8 mouse cellular contexts compared by ENCODE assay signal in the genomic region with DNA sequence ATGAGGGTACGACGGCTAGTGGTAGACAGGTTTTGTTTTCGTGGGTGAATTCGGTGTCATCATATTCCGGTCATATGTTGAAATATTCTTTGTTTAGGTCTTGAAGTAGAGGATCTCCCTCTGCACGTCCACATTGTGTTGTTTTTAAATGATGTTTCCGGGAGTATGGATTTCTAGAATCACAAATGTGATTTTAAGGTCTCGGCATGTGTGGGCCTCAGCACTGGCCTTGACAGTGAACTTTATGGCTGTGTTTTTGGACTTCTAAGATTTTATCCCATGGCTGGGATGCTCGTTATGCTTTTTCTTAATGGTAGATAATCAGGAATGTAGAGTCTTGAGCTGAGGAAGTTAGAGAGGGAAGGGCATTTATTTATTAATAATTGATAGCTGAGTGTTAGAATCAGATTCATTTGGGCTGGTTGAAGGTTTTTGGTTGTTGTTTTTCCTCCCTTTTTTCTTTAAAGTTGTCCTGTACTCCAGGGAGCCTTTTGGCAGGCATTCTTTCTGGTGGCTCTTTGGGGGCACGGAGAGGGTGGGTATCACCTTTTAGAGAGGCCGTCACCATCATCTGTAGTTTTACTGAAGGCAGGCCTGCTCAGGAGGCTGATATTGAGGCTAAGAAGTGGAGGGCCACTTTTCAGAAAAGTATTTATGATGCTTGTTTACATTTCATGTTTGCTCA.
DNase-seq lines count a peak whose midpoint lies in the region; ATAC-seq and TF ChIP-seq lines count a peak whose summit lies in the region.

No protein-coding gene starts in this region.

- no peaks in the 10 kb centered on the region for H3K36me3 ChIP-seq in heart, embryonic 12.5 days
- H3K36me3 ChIP-seq in G1E (replicated peaks): no peaks in the 10 kb centered on the region
- H3K36me3 ChIP-seq in heart, postnatal 0 days (replicated peaks; ENCODE audit: control insufficient read depth, insufficient read depth, low read length): no peaks in the 10 kb centered on the region
- H3K36me3 ChIP-seq in megakaryocyte, embryonic 14.5 days (replicated peaks; ENCODE audit: low read length): peaks cover 11% of the 10 kb centered on the region

- no peak for ATAC-seq in heart, embryonic 12.5 days (ENCODE audit: insufficient number of reproducible peaks, low FRiP score)
- no peak for ATAC-seq in G1E (ENCODE audit: extremely low read depth, insufficient number of reproducible peaks, low FRiP score, poor library complexity, severe bottlenecking)
- ATAC-seq in heart, postnatal 0 days (ENCODE audit: insufficient read depth, low read depth): no peak

- no peak for TF ChIP-seq CTCF in G1E (IDR thresholded peaks at IDR 0.05; ENCODE audit: low read depth, low read length)
- no peak for TF ChIP-seq CTCF in heart, postnatal 0 days (IDR thresholded peaks at IDR 0.05; ENCODE audit: low read depth)

- H3K4me3 ChIP-seq in heart, embryonic 12.5 days: peak overlapping the region; percentile 94
- H3K4me3 ChIP-seq in G1E (ENCODE audit: low read depth, low read length): peak overlapping the region; percentile 82
- peak overlapping the region; percentile 87 for H3K4me3 ChIP-seq in heart, postnatal 0 days (ENCODE audit: low read depth, low read length)
- peak overlapping the region; percentile 98 for H3K4me3 ChIP-seq in megakaryocyte, embryonic 14.5 days (replicated peaks)

- peak overlapping the region; percentile 97 for H3K9ac ChIP-seq in heart, embryonic 12.5 days
- H3K9ac ChIP-seq in heart, postnatal 0 days (replicated peaks; ENCODE audit: low read depth, low read length): peak overlapping the region; percentile 90

- no peaks in the 10 kb centered on the region for H3K9me3 ChIP-seq in heart, embryonic 12.5 days (replicated peaks)
- no peaks in the 10 kb centered on the region for H3K9me3 ChIP-seq in G1E (replicated peaks)
- no peaks in the 10 kb centered on the region for H3K9me3 ChIP-seq in heart, postnatal 0 days (replicated peaks; ENCODE audit: control insufficient read depth, low read length)
- no peaks in the 10 kb centered on the region for H3K9me3 ChIP-seq in megakaryocyte, embryonic 14.5 days

- H3K27me3 ChIP-seq in heart, embryonic 12.5 days (replicated peaks): no peaks in the 10 kb centered on the region
- no peaks in the 10 kb centered on the region for H3K27me3 ChIP-seq in G1E (ENCODE audit: insufficient read depth, low read length)
- H3K27me3 ChIP-seq in heart, postnatal 0 days (ENCODE audit: control insufficient read depth, insufficient read depth, low read length): no peaks in the 10 kb centered on the region
- H3K27me3 ChIP-seq in megakaryocyte, embryonic 14.5 days (replicated peaks): no peaks in the 10 kb centered on the region

- peaks cover 22% of the 10 kb centered on the region for H3K4me1 ChIP-seq in heart, embryonic 12.5 days (replicated peaks)
- H3K4me1 ChIP-seq in G1E (ENCODE audit: insufficient read depth, low read depth, low read length): peaks cover 26% of the 10 kb centered on the region
- peaks cover 15% of the 10 kb centered on the region; the same call in 1 of the 2 replicates for H3K4me1 ChIP-seq in heart, postnatal 0 days (ENCODE audit: control insufficient read depth, insufficient read depth)
- peaks cover 46% of the 10 kb centered on the region for H3K4me1 ChIP-seq in megakaryocyte, embryonic 14.5 days

- 16% methylated on average over 11 of the region's 11 CpGs for WGBS in heart, embryonic 12.5 days
- WGBS in heart, postnatal 0 days: 11% methylated on average over 11 of the region's 11 CpGs

- peak overlapping the region; percentile 95 for H3K4me2 ChIP-seq in heart, embryonic 12.5 days
- H3K4me2 ChIP-seq in heart, postnatal 0 days (ENCODE audit: low read depth, low read length): peak overlapping the region; percentile 92

- TF ChIP-seq EP300 in heart, postnatal 0 days (IDR thresholded peaks at IDR 0.05; ENCODE audit: low read depth): no peak

- no peak for DNase-seq in heart, postnatal 4 days
- DNase-seq in G1E (ENCODE audit: low spot score): no peak
- no peak for DNase-seq in heart, postnatal 0 days (ENCODE audit: low spot score)
- no peak for DNase-seq in layer of hippocampus, adult 9-10 months (ENCODE audit: low spot score)
- no peak for DNase-seq in urinary bladder, postnatal 10 days (ENCODE audit: low spot score)
- DNase-seq in gastrocnemius, postnatal 10 days: no peak

- H3K27ac ChIP-seq in heart, embryonic 12.5 days (ENCODE audit: poor library complexity, severe bottlenecking): peak overlapping the region; percentile 100
- H3K27ac ChIP-seq in heart, postnatal 0 days (ENCODE audit: low read depth): peak overlapping the region; percentile 99
